Mouse (Mus musculus) kidney, postnatal 0 days (tissue): Measurements from ENCODE around the gene Apom. TPM values are rescaled to one million over a fixed set of nuclear protein-coding genes. Genes with fewer than 3 reads are reported as not detected.

ENCODE experiments used
- ATAC-seq: fragments of 200-750 bp; cut with Nextera tagmentation; replicated peaks from 2 replicates; pipeline ENCODE4 v1.8.0; 2017; ENCODE audit warnings: low read depth, moderate number of reproducible peaks, moderate TSS enrichment, moderate library complexity; ENCODE audit not compliant: low FRiP score
- DNase-seq: peaks from one replicate; pipeline ENCODE4 v3.0.0-alpha.2; 2016; ENCODE audit warnings: low spot score
- H3K27ac ChIP-seq: fragments of 300-500 bp; sonication (generic); 2 replicates; pipeline ENCODE4 v1.5.1; 2014; ENCODE audit warnings: mild to moderate bottlenecking
- H3K27me3 ChIP-seq: fragments of 300-500 bp; sonication (generic); 2 replicates; pipeline ENCODE4 v1.6.1; 2014; ENCODE audit warnings: low read length, mixed read lengths; ENCODE audit not compliant: insufficient read depth
- H3K36me3 ChIP-seq: fragments of 300-500 bp; sonication (generic); 2 replicates; pipeline ENCODE4 v1.6.1; 2014; ENCODE audit warnings: low read length, mixed read lengths; ENCODE audit not compliant: insufficient read depth
- H3K4me1 ChIP-seq: fragments of 300-500 bp; sonication (generic); replicated peaks from 2 replicates; pipeline ENCODE4 v1.6.1; 2014; ENCODE audit warnings: antibody characterized with exemption, low read length, mixed read lengths; ENCODE audit not compliant: insufficient read depth
- H3K4me2 ChIP-seq: fragments of 300-500 bp; sonication (generic); 2 replicates; pipeline ENCODE4 v1.6.1; 2014; ENCODE audit warnings: mild to moderate bottlenecking, low read length, moderate library complexity, mixed read lengths
- H3K4me3 ChIP-seq: fragments of 300-500 bp; sonication (generic); replicated peaks from 2 replicates; pipeline ENCODE4 v1.5.1; 2014; ENCODE audit warnings: low read depth, low read length
- H3K9ac ChIP-seq: fragments of 300-500 bp; sonication (generic); 2 replicates; pipeline ENCODE4 v1.6.1; 2014; ENCODE audit warnings: low read depth, low read length
- H3K9me3 ChIP-seq: fragments of 300-500 bp; sonication (generic); replicated peaks from 2 replicates; pipeline ENCODE4 v1.6.1; 2016; ENCODE audit warnings: low read length, inconsistent platforms, mixed read lengths
- CTCF ChIP-seq: IDR thresholded peaks from 2 replicates; pipeline ENCODE4 v1.5.1; 2016; ENCODE audit warnings: antibody characterized with exemption, low read depth, mild to moderate bottlenecking, moderate library complexity
- WGBS: fragments of 180-500 bp; shearing (Covaris S2); extraction: QIAGEN DNeasy Blood & Tissue Kit; methylation state at CpG from one replicate; pipeline ENCODE4 v1.1.7; 2014; 5-methylcytosine and 5-hydroxymethylcytosine counted together
- polyA plus RNA-seq: library from polyadenylated mRNA; unstranded; fragments of >200 nt; fragmentation: Nextera tagmentation; extraction: Ambion mirVana; gene quantifications from 2 replicates; pipeline ENCODE4 v1.2.1, GENCODE M21; 2015

Gene Apom
- polyA plus RNA-seq, 1 experiment from 2014 or later = 59.6 TPM

DNA sequence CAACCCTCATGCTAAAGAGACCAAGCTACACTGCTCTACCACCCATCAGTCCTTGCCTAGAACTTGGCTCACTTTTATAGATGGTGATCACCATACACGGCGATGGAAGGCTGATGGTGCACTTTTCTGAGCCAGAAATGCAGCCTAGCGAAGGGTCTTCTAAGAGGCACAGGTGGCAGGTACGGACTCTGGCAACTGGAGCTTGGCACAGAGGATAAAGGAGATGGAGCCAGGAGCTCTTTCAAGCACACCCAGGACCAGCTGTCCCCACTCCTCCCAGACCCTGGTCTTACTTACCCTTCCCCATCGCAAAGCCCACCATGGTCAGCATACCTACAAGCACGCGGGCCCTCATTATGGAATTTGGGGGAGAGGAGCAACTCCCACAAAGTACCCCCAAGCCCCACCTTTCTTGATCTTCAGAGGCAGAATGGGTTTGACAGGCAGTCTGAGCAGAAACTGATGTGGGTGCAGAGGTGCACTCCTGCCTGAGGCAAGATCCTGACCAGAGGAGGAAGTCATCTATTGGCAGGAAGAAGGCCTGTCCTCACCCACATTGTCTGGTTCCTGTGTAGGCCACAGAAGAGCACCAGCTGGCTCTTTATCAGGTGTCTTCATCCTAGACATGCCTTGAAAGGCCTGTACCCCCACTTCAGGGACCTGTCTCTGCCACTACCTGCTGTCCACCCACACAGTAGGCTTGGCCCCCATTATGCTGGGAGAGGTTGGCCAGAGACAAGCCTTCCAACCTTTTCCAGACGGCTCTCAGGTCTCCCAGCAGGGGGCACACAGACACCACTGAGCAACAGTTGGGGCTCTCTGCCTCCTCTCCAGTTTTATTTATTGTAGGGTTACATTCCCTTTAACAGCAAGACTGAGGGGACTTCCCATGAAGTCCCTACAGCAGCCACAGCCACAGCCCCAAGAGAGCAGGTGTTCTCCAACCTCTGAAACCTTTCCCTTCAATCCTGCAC is 16.5 kb downstream of the Apom start, which contains the start of gene Ly6g5b:
TSS of gene Ly6g5b (minus strand) at position 383 of the 974 bp plus-strand sequence.
- H3K4me3 ChIP-seq = no peak within 1 kb of the TSS
- DNase-seq (peak; percentile 70), ATAC-seq (no peak)
- peaks cover 39% of the 10 kb centered on the region for H3K36me3 ChIP-seq
- no peak within 1 kb of the TSS for H3K4me2 ChIP-seq
- H3K4me1 ChIP-seq = no peaks in the 10 kb centered on the region; the same call in 1 of the 2 replicates
- TF ChIP-seq CTCF = peak; percentile 66
- 86% methylated on average over 8 of the region's 8 CpGs for WGBS
- no peak within 1 kb of the TSS for H3K9ac ChIP-seq
- no peaks in the 10 kb centered on the region for H3K9me3 ChIP-seq
- no peak within 1 kb of the TSS for H3K27ac ChIP-seq
- no peaks in the 10 kb centered on the region for H3K27me3 ChIP-seq

DNA sequence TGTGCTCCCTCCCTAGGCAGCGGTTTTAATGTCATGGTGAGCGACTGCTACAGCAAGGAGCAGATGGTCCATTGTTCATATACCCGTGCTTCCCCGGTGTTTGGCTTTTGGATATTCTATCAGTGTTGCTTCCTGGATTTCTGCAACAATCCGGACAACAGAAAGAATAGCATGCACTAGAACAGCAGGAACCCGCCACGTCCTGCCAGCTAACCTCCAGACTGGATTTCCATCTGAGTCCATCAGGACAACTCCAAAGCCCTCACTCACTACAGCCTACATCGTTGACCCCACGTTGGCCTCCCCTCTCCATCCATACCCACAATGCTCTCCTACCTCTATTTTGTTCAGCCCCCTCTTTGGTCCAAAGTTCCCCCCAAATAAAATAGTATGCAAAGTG is 20.1 kb downstream of the Apom start:
- ATAC-seq (no peak), DNase-seq (no peak)
- TF ChIP-seq CTCF = no peak
- Histone ChIP-seq H3K4me1 (no peaks in the 10 kb centered on the region), H3K9me3 (no peaks in the 10 kb centered on the region), H3K27me3 (no peaks in the 10 kb centered on the region), H3K27ac (no peak overlapping the region), H3K4me3 (no peak overlapping the region), H3K9ac (no peak overlapping the region), H3K36me3 (peaks cover 21% of the 10 kb centered on the region; the same call in 1 of the 2 replicates), H3K4me2 (no peak overlapping the region)
- 79% methylated on average over 9 of the region's 9 CpGs for WGBS

DNA sequence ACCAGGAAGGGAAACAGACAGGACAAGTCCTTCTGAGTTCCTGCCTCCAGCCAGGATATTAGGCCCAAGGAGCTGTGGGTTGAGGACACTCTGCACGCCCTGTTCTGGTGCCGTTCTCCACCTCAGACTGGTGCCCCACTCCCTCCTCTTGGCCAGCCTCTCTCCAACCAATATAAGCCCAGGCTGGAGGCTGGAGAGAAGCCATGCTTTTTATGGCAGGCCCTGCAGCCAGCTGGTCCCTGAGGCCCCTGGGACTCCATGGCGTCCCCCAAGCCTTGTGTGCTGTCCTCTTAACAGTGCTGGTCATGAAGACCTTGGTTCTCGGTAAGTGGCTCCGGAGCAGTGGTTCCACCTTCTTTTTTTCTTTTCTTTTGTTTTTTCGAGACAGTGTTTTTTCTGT is 23.8 kb downstream of the Apom start, which contains the start of gene Ly6g5c:
TSS of gene Ly6g5c (plus strand) at position 183 of the 400 bp plus-strand sequence.
- Histone ChIP-seq H3K9ac (no peak within 1 kb of the TSS), H3K4me2 (no peak within 1 kb of the TSS), H3K4me3 (no peak within 1 kb of the TSS), H3K4me1 (peaks cover 3% of the 10 kb centered on the region; the same call in 1 of the 2 replicates), H3K36me3 (0 out of 2 replicates have a peak, but pooled peaks cover 4% of the 10 kb centered on the region), H3K27ac (no peak within 1 kb of the TSS), H3K27me3 (no peaks in the 10 kb centered on the region), H3K9me3 (no peaks in the 10 kb centered on the region)
- ATAC-seq = no peak
- DNase-seq = no peak
- 78% methylated on average over 6 of the region's 6 CpGs for WGBS
- TF ChIP-seq CTCF = no peak

DNA sequence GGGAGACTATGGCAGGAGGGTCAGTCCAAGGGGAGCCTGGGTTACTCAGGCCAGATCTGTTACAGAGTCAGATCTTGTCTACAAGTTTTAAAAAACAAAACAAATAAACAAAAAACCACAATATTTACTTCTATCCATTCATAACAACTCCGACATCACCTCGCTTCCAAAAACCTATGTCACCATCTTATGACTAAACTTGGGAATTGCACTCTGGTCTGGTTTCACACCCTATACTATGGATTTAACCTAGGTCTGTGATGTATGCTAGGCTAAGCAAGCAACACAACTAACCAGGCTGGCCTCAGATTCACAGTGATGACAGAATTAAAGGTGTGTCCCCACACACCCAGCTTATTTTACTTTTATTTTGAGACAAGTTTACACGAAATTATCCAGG is 25.3 kb downstream of the Apom start:
- ATAC-seq (no peak), DNase-seq (peak; percentile 41)
- WGBS = 72% methylated on average over 3 of the region's 3 CpGs
- no peak overlapping the region for H3K4me3 ChIP-seq
- no peak overlapping the region for H3K4me2 ChIP-seq
- TF ChIP-seq CTCF = peak; percentile 46; the same call in 1 of the 2 replicates
- peaks cover 3% of the 10 kb centered on the region; the same call in 1 of the 2 replicates for H3K4me1 ChIP-seq
- no peaks in the 10 kb centered on the region for H3K9me3 ChIP-seq
- no peaks in the 10 kb centered on the region for H3K27me3 ChIP-seq
- H3K27ac ChIP-seq = no peak overlapping the region; the same call in 1 of the 2 replicates
- peaks cover 17% of the 10 kb centered on the region for H3K36me3 ChIP-seq
- H3K9ac ChIP-seq = no peak overlapping the region

DNA sequence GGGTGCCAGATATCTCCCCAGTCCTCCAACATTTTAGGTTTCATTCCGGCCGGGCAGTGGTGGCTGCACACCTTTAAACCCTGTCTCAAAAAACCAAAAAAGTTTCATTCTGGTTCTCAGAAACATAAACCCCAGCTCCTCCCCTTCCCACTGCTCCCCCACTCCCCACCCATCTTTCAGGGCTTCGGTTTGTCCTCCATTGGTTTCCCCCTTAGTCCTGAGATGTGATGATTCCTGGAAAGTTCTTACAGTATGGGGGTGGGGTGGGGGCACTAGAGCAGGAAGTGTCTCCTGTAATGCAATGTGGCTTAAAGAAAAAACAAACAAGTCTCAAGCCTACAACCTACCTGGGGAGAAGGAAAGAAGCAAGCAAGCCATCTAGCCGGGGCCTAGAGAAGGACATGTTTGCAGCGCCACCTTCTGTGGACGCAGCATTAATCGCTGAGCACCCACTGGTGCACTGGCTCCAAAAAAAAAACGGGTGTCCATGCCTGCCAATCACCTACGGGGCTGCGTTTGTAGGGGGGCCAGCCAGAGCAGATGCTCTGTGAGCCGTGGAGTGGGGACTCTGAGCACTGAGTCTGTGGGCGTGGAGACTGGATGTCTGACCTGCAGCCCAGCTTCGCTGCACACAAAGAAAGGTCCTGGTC is 26.0 kb downstream of the Apom start:
- Histone ChIP-seq H3K9me3 (no peaks in the 10 kb centered on the region), H3K27ac (peak overlapping the region; percentile 10; the same call in 1 of the 2 replicates)

DNA sequence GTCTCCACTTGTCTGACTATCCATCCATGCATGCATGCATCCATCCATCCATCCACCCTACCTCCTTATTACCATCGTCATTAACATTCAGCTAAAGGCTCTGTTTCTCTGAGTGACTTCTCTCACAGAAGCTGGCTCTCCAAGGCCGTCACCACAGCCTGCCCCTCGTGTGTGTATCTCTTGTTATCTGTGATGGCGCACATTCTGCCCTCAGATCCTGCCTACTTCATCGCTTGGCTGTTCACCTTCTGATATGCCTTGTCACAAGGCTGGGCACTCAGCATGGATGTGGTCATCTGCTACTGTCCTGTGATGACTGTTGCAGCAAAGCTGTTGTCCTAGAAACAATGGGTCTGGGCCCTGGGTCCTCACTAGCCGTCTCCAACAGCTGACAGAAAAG is 27.1 kb downstream of the Apom start:
- WGBS = 77% methylated on average over 6 of the region's 6 CpGs
- H3K4me3 ChIP-seq = no peak overlapping the region
- H3K4me1 ChIP-seq = peaks cover 13% of the 10 kb centered on the region; the same call in 1 of the 2 replicates
- H3K27ac ChIP-seq = no peak overlapping the region
- no peak overlapping the region for H3K9ac ChIP-seq
- ATAC-seq (no peak), DNase-seq (no peak)
- H3K4me2 ChIP-seq = no peak overlapping the region
- H3K27me3 ChIP-seq = no peaks in the 10 kb centered on the region
- peaks cover 32% of the 10 kb centered on the region for H3K36me3 ChIP-seq
- no peaks in the 10 kb centered on the region for H3K9me3 ChIP-seq
- no peak for TF ChIP-seq CTCF

More for the DNA sequence above, 26.0 kb downstream of the Apom start:
- TF ChIP-seq CTCF = peak; percentile 72
- Histone ChIP-seq H3K4me1 (peaks cover 4% of the 10 kb centered on the region; the same call in 1 of the 2 replicates), H3K4me2 (peak overlapping the region; percentile 39), H3K27me3 (no peaks in the 10 kb centered on the region), H3K36me3 (peaks cover 24% of the 10 kb centered on the region), H3K9ac (no peak overlapping the region), H3K4me3 (no peak overlapping the region)
- DNase-seq = peak; percentile 78
- WGBS = 20% methylated on average over 13 of the region's 13 CpGs
- no peak for ATAC-seq
